Mouse (Mus musculus) lung, postnatal 0 days (tissue): ENCODE results near the gene Fpgs. TPM values are rescaled to one million over a fixed set of nuclear protein-coding genes. Genes with fewer than 3 reads are reported as not detected.

Experiments used
- ATAC-seq: fragments of 200-750 bp; cut with Nextera tagmentation; 2 replicates; pipeline ENCODE4 v1.8.0; 2017; ENCODE audit warnings: moderate library complexity
- DNase-seq: peaks from one replicate; pipeline ENCODE4 v3.0.0-alpha.2; 2016; ENCODE audit warnings: low spot score
- H3K27ac ChIP-seq: fragments of 300-500 bp; sonication (generic); 2 replicates; pipeline ENCODE4 v1.5.1; 2014; ENCODE audit warnings: antibody characterized with exemption, mild to moderate bottlenecking, low read length, mixed read lengths
- H3K27me3 ChIP-seq: fragments of 300-500 bp; sonication (generic); replicated peaks from 2 replicates; pipeline ENCODE4 v1.6.1; 2014; ENCODE audit warnings: low read length, mixed read lengths; ENCODE audit not compliant: insufficient read depth
- H3K36me3 ChIP-seq: fragments of 300-500 bp; sonication (generic); 2 replicates; pipeline ENCODE4 v1.6.1; 2014; ENCODE audit warnings: low read length, mixed read lengths; ENCODE audit not compliant: insufficient read depth
- H3K4me1 ChIP-seq: fragments of 300-500 bp; sonication (generic); 2 replicates; pipeline ENCODE4 v1.6.1; 2014; ENCODE audit warnings: antibody characterized with exemption, low read depth, low read length, mixed read lengths; ENCODE audit not compliant: insufficient read depth
- H3K4me2 ChIP-seq: fragments of 300-500 bp; sonication (generic); replicated peaks from 2 replicates; pipeline ENCODE4 v1.6.1; 2014; ENCODE audit warnings: low read depth, mild to moderate bottlenecking, low read length, moderate library complexity, mixed read lengths
- H3K4me3 ChIP-seq: fragments of 300-500 bp; sonication (generic); 2 replicates; pipeline ENCODE4 v1.5.1; 2014; ENCODE audit warnings: low read depth, low read length
- H3K9ac ChIP-seq: fragments of 300-500 bp; sonication (generic); replicated peaks from 2 replicates; pipeline ENCODE4 v1.6.1; 2014; ENCODE audit warnings: low read depth, mild to moderate bottlenecking
- H3K9me3 ChIP-seq: fragments of 300-500 bp; sonication (generic); 2 replicates; pipeline ENCODE4 v1.6.1; 2016; ENCODE audit warnings: low read length, mixed read lengths
- CTCF ChIP-seq: IDR thresholded peaks from 2 replicates; pipeline ENCODE4 v1.5.1; 2016; ENCODE audit warnings: antibody characterized with exemption, mild to moderate bottlenecking
- EP300 ChIP-seq: IDR thresholded peaks from 2 replicates; pipeline ENCODE4 v1.6.1; 2016; ENCODE audit warnings: antibody characterized with exemption, mild to moderate bottlenecking, control low read depth
- WGBS: fragments of 180-500 bp; shearing (Covaris S2); extraction: QIAGEN DNeasy Blood & Tissue Kit; methylation state at CpG from one replicate; pipeline ENCODE4 v1.1.7; 2014; 5-methylcytosine and 5-hydroxymethylcytosine counted together
- polyA plus RNA-seq: library from polyadenylated mRNA; unstranded; fragments of >200 nt; fragmentation: Nextera tagmentation; extraction: Ambion mirVana; gene quantifications from 2 replicates; pipeline ENCODE4 v1.2.1, GENCODE M21; 2015

Gene Fpgs
- polyA plus RNA-seq, 1 experiment from 2014 or later = 15.6 TPM

GRCm38 (mm10) chr2:32644083-32644482 is 59.9 kb downstream of the Fpgs start:
- Histone ChIP-seq H3K27me3 (no peaks in the 10 kb centered on the region), H3K4me3 (no peak overlapping the region), H3K27ac (no peak overlapping the region), H3K9ac (no peak overlapping the region; the same call in 1 of the 2 replicates), H3K9me3 (no peaks in the 10 kb centered on the region), H3K36me3 (no peaks in the 10 kb centered on the region), H3K4me2 (no peak overlapping the region), H3K4me1 (peaks cover 13% of the 10 kb centered on the region; the same call in 1 of the 2 replicates)
- TF ChIP-seq CTCF = no peak
- no peak for TF ChIP-seq EP300
- no peak for ATAC-seq
- no peak for DNase-seq
- WGBS = 50% methylated on average over 9 of the region's 9 CpGs

GRCm38 (mm10) chr2:32642813-32643212 is 61.1 kb downstream of the Fpgs start:
- ATAC-seq = no peak
- Histone ChIP-seq H3K36me3 (no peaks in the 10 kb centered on the region), H3K4me3 (no peak overlapping the region), H3K4me2 (no peak overlapping the region), H3K27me3 (no peaks in the 10 kb centered on the region), H3K4me1 (peaks cover 12% of the 10 kb centered on the region; the same call in 1 of the 2 replicates), H3K9ac (no peak overlapping the region), H3K27ac (0 out of 2 replicates have a peak overlapping the region, but pooled peaks have one; percentile 3), H3K9me3 (no peaks in the 10 kb centered on the region)
- no peak for TF ChIP-seq CTCF
- DNase-seq = no peak
- WGBS = 38% methylated on average over 7 of the region's 7 CpGs

GRCm38 (mm10) chr2:32641810-32642209 is 62.1 kb downstream of the Fpgs start:
- H3K4me2 ChIP-seq = no peak overlapping the region
- no peaks in the 10 kb centered on the region for H3K36me3 ChIP-seq
- H3K27me3 ChIP-seq = no peaks in the 10 kb centered on the region
- H3K9ac ChIP-seq = no peak overlapping the region
- peaks cover 12% of the 10 kb centered on the region; the same call in 1 of the 2 replicates for H3K4me1 ChIP-seq
- H3K27ac ChIP-seq = no peak overlapping the region
- ATAC-seq (no peak), DNase-seq (no peak)
- WGBS = 65% methylated on average over 5 of the region's 5 CpGs
- TF ChIP-seq CTCF = no peak
- no peak for TF ChIP-seq EP300
- H3K4me3 ChIP-seq = no peak overlapping the region
- H3K9me3 ChIP-seq = no peaks in the 10 kb centered on the region

GRCm38 (mm10) chr2:32640550-32641051 is 63.3 kb downstream of the Fpgs start:
- H3K4me1 ChIP-seq = peaks cover 7% of the 10 kb centered on the region; the same call in 1 of the 2 replicates
- H3K27me3 ChIP-seq = no peaks in the 10 kb centered on the region
- DNase-seq = no peak
- no peak overlapping the region for H3K27ac ChIP-seq
- no peak overlapping the region for H3K9ac ChIP-seq
- no peak overlapping the region for H3K4me2 ChIP-seq
- WGBS = 51% methylated on average over 6 of the region's 6 CpGs
- H3K36me3 ChIP-seq = no peaks in the 10 kb centered on the region
- H3K9me3 ChIP-seq = no peaks in the 10 kb centered on the region
- H3K4me3 ChIP-seq = no peak overlapping the region
- ATAC-seq = no peak
- TF ChIP-seq CTCF (no peak), EP300 (no peak)

DNA sequence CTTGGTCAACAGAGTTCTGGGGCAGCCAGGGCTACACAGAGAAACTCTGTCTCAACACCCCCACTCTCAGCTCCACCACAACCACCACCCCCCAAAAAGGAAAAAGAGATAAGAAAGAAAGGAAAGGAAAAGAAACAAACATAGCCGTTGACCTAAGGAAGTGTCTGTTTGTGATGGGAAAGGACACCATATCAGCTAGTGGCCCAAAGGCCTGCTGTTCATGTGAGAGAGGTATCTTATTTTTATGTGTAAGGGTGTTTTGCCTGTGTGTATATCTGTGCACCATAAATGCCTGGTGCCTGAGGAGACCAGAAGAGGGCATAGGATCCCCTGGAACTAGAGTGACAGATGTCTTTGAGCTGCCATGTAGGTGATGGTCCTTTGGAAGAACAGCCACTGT is 64.3 kb downstream of the Fpgs start:
- H3K27ac ChIP-seq = no peak overlapping the region
- no peak overlapping the region for H3K4me2 ChIP-seq
- no peak overlapping the region for H3K9ac ChIP-seq
- ATAC-seq = no peak
- TF ChIP-seq EP300 (no peak), CTCF (no peak; the same call in 1 of the 2 replicates)
- peaks cover 7% of the 10 kb centered on the region; the same call in 1 of the 2 replicates for H3K4me1 ChIP-seq
- no peaks in the 10 kb centered on the region for H3K36me3 ChIP-seq
- no peak overlapping the region for H3K4me3 ChIP-seq
- 33% methylated on average over 1 of the region's 1 CpGs for WGBS
- H3K27me3 ChIP-seq = no peaks in the 10 kb centered on the region
- H3K9me3 ChIP-seq = no peaks in the 10 kb centered on the region
- DNase-seq = no peak

GRCm38 (mm10) chr2:32637778-32638281 is 66.1 kb downstream of the Fpgs start:
- DNase-seq (peak; percentile 80), ATAC-seq (peak; percentile 90)
- peaks cover 7% of the 10 kb centered on the region; the same call in 1 of the 2 replicates for H3K4me1 ChIP-seq
- H3K9me3 ChIP-seq = no peaks in the 10 kb centered on the region
- no peaks in the 10 kb centered on the region for H3K36me3 ChIP-seq
- H3K4me3 ChIP-seq = no peak overlapping the region
- TF ChIP-seq CTCF = no peak; the same call in 1 of the 2 replicates
- peak; percentile 85; the same call in 1 of the 2 replicates for TF ChIP-seq EP300
- no peak overlapping the region for H3K4me2 ChIP-seq
- H3K27me3 ChIP-seq = no peaks in the 10 kb centered on the region
- WGBS = 13% methylated on average over 10 of the region's 11 CpGs
- H3K9ac ChIP-seq = no peak overlapping the region
- H3K27ac ChIP-seq = peak overlapping the region; percentile 65
